Mouse (Mus musculus): ENCODE results near the gene Gm10662.
"Not testable (repeated sequence)": the region's sequence is repeated elsewhere in the genome, so short reads cannot be mapped to it uniquely, and the experiment has no call there.

The Gm10662 gene

DNA sequence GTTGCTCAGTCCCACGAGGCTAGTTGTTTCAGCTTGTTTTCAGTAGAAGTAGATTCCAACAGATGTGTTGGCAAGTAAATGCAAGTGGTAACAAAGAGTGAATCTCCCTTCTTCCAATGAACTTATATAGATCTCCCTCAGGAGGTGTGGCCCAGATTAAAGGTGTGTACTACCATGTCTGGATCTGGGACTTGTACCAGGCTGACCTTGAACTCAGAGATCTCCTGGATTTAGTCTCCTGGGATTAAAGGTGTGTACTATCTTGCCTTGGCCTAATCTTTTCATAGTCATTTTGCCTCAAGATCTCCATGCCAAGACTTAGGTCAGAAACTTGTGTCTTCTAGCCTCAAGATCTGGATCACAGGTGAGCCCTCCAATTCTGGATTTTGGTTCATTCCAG is at the start of gene Gm10662:
Gene Gm10662 (minus strand): TSS at position 101 of the 400 bp plus-strand sequence.
- not testable (repeated sequence) for DNase-seq (ENCODE audit: low read depth)

DNA sequence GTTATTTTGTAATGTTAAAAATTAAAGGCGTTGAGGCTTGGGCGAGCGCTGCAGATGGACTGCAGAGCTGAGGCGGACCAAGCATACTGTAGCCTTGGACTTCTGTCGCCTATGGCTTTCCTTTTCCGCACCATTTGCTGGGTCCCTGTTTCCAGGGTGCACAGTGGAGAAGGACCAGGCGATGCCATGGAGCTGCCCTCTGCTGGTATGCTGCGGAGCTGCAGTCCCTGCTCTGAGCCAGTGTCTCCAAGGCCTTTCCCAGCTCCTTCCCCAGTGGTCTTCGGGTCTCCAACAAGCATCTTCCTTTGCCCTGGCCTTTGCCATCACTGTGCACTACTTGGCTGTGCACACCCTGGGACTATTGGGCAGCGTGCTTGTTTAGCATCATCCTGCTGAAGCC is 19.2 kb upstream of the Gm10662 start:
- DNase-seq (ENCODE audit: low read depth) = not testable (repeated sequence)
